Mouse (Mus musculus) splenic B cell, adult 2 months (primary cell): ENCODE data around the gene Hoxc6.

Experiments
- DNase-seq: peaks from one replicate; pipeline ENCODE4 v3.0.0-alpha.2; 2011; ENCODE audit warnings: low read depth, low spot score
- H3K27me3 ChIP-seq: 2 replicates; pipeline ENCODE4 v1.6.1; 2012; ENCODE audit warnings: mild to moderate bottlenecking, low read length, moderate library complexity, mixed read lengths; ENCODE audit not compliant: control insufficient read depth, poor library complexity, insufficient read depth, severe bottlenecking
- H3K36me3 ChIP-seq: 2 replicates; pipeline ENCODE4 v1.6.1; 2012; ENCODE audit warnings: mild to moderate bottlenecking, low read length, moderate library complexity, mixed read lengths; ENCODE audit not compliant: control insufficient read depth, poor library complexity, insufficient read depth, severe bottlenecking

Hoxc6 gene

GRCm38 (mm10) chr15:102997939-102998355, at the start of gene Hoxc6:
TSS of gene Hoxc6 (plus strand) at chr15:102998257.
- Histone ChIP-seq H3K27me3 (peaks cover 3% of the 10 kb centered on the region), H3K36me3 (no peaks in the 10 kb centered on the region)
- no peak for DNase-seq

DNA sequence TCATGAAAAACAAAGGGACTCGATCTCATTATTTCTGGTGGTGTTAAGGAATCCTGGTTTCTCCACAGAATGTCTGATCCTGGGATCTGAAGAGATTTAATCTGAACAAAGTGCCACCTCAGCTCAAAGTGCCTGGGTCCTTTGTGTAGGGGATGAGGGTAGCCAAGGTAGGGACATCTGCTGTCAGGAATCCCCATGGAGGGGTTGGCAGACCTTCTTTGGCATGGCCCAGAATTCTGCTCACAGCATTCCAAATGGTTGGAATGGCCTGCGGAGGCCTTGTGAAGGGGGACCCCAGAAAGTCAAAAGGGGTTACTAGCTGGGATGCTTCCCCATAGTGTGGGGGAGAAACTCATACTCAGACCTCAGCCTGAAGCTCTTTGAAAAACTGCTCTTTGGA, 49.2 kb upstream of the Hoxc6 start:
- Histone ChIP-seq H3K36me3 (no peaks in the 10 kb centered on the region), H3K27me3 (peaks cover 6% of the 10 kb centered on the region; the same call in 1 of the 2 replicates)
- DNase-seq = no peak

GRCm38 (mm10) chr15:102949696-102950095, 48.4 kb upstream of the Hoxc6 start:
- Histone ChIP-seq H3K27me3 (peaks cover 6% of the 10 kb centered on the region; the same call in 1 of the 2 replicates), H3K36me3 (no peaks in the 10 kb centered on the region)
- no peak for DNase-seq

GRCm38 (mm10) chr15:102950877-102951276, 47.2 kb upstream of the Hoxc6 start:
- Histone ChIP-seq H3K36me3 (no peaks in the 10 kb centered on the region), H3K27me3 (peaks cover 6% of the 10 kb centered on the region; the same call in 1 of the 2 replicates)
- no peak for DNase-seq

DNA sequence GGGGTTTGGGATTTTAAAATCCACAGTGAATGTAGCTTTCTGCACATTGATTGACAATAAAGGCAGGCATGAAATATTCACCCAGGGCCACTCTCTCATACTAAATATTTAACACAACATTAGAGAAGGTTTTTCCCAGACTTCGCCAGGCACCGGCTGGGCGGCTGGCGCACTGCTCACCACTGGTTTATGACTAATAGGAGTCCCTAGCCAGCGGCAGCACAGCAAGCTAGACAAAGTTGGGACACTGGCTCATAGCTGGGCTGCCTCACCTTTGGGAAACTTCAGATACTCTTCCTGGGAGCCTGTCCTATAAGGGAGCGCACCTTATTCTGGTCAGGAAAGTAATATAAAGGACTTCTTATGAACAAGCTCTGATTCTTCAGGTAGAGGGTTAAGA, 44.5 kb upstream of the Hoxc6 start:
- Histone ChIP-seq H3K27me3 (peaks cover 6% of the 10 kb centered on the region; the same call in 1 of the 2 replicates), H3K36me3 (no peaks in the 10 kb centered on the region)
- no peak for DNase-seq

GRCm38 (mm10) chr15:102954192-102955006, 43.7 kb upstream of the Hoxc6 start, which contains the start of gene Hoxc11:
TSS of gene Hoxc11 (plus strand) at chr15:102954427.
- H3K36me3 ChIP-seq = no peaks in the 10 kb centered on the region
- no peak for DNase-seq
- H3K27me3 ChIP-seq = no peaks in the 10 kb centered on the region

DNA sequence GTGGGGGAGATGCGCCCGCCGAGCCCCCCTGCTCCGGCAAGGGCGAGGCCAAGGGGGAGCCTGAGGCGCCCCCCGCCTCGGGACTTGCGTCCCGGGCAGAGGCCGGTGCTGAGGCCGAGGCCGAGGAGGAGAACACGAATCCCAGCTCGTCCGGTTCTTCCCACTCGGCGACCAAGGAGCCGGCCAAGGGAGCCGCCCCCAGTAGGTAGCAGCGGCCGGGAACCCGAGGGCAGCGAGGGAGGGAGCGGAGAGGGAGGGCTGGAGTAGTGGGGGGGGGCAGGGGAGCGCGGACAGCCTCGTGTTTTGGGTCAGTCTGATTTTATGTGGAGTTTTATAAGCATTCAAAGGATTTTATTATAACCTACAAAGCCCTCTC, 43.1 kb upstream of the Hoxc6 start:
- no peaks in the 10 kb centered on the region for H3K36me3 ChIP-seq
- DNase-seq = no peak
- no peaks in the 10 kb centered on the region for H3K27me3 ChIP-seq

- no peak for DNase-seq
- Histone ChIP-seq H3K27me3 (no peaks in the 10 kb centered on the region), H3K36me3 (no peaks in the 10 kb centered on the region)
These were observed 42.0 kb upstream of the Hoxc6 start for GRCm38 (mm10) chr15:102955833-102956640.

DNA sequence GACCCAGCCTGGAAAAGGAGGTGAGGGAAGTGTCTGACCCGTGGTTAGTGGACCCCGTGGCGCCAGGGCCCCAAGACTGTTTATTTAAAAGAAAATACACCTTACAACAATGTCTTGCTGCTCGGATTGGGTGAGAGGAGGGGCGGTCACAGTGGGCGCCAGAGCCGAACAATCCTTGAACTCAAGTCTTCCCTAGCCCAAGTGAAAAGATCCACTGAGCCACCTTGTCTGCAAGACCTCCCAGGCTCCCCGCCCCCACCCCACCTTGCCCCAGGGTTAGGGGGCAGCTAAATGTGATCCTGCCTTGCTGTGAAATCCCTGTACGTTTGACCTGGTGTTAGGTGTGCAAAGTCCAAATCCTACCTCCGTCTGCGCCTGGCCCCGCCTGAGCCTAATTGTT, 41.2 kb upstream of the Hoxc6 start:
- Histone ChIP-seq H3K36me3 (no peaks in the 10 kb centered on the region), H3K27me3 (no peaks in the 10 kb centered on the region)
- no peak for DNase-seq

GRCm38 (mm10) chr15:102959663-102960191, 38.3 kb upstream of the Hoxc6 start:
- H3K36me3 ChIP-seq = no peaks in the 10 kb centered on the region
- DNase-seq = no peak
- H3K27me3 ChIP-seq = peaks cover 5% of the 10 kb centered on the region; the same call in 1 of the 2 replicates

GRCm38 (mm10) chr15:102961728-102962127, 36.3 kb upstream of the Hoxc6 start:
- no peak for DNase-seq
- Histone ChIP-seq H3K36me3 (no peaks in the 10 kb centered on the region), H3K27me3 (peaks cover 5% of the 10 kb centered on the region; the same call in 1 of the 2 replicates)

DNA sequence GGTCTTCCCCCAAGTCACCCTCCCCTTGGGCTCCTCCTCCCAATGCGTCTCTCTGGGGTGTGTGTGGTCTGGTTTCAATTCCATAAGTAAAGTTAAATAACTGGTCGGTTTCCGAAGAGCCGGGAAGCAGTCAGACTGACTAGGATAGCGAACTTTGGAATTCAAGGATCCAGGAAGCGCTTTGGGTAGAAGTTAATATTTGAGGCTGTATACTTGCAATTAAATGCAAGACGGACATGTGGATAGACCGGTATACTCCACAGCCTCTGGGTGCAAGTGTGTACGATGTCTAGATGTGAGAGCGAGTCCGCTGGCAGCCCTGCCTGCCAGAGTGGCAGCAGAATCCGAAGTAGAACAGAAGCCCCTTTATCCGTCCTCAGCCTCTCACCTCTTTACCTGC, 35.6 kb upstream of the Hoxc6 start:
- H3K27me3 ChIP-seq = peaks cover 7% of the 10 kb centered on the region
- H3K36me3 ChIP-seq = no peaks in the 10 kb centered on the region
- no peak for DNase-seq

GRCm38 (mm10) chr15:102963259-102963658, 34.8 kb upstream of the Hoxc6 start:
- peaks cover 7% of the 10 kb centered on the region for H3K27me3 ChIP-seq
- no peak for DNase-seq

DNA sequence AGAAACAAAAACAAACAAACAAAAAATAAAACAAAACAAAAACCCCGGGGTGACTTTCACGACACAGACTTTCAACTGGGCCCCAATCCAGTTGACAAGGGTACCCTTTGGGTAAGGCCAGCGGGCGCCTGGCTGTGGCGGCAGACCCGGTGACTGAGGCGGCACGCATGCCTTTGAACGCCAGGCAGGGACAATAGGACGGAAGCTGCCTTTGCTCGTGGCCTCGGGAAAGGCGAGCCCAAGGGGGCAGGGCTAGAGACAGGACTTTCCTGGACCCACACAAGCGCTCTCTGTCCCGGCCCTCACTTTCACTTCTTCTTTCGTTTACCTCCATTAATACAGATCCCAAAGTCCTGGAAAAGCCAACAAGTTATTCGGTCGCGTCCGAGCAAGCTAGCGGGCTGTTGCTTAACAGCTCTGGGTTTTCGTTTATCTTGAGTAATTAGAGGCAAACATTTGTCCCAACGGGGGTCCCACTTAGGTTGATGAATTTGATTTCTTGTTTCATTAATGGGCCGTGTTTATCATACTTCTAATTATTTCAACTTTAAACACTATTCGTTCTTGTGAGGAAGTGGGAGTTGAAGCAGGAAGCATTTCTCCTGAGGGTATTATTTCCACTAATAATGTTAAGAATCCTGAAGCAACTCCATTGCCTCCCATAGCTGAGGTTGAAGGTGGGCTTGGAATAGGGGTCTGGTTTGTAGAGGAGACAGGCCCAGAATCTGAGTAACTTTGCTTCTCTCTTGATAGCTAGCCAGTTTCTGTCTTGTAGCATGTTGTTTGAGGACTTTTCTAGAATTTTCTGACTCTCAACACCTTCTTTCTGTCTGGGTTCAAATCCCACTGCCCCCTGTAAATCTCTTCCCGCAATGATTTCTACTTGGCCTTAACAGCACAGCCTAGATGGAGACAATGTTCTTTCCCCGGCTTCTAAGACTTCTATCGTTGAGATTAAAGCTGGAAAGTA, 34.1 kb upstream of the Hoxc6 start:
- H3K36me3 ChIP-seq = no peaks in the 10 kb centered on the region
- no peak for DNase-seq
- peaks cover 7% of the 10 kb centered on the region for H3K27me3 ChIP-seq

More at GRCm38 (mm10) chr15:102963259-102963658, 34.8 kb upstream of the Hoxc6 start:
- H3K36me3 ChIP-seq = no peaks in the 10 kb centered on the region
